Mouse (Mus musculus): Measurements from ENCODE around the gene Tssk6. TPM values are rescaled to one million over a fixed set of nuclear protein-coding genes. Genes with fewer than 3 reads are reported as not detected.

Gene Tssk6
- 3.0 and 3.5 TPM in 2 replicates for polyA plus RNA-seq (2015; fragmentation: Nextera tagmentation; extraction: Ambion mirVana)

DNA sequence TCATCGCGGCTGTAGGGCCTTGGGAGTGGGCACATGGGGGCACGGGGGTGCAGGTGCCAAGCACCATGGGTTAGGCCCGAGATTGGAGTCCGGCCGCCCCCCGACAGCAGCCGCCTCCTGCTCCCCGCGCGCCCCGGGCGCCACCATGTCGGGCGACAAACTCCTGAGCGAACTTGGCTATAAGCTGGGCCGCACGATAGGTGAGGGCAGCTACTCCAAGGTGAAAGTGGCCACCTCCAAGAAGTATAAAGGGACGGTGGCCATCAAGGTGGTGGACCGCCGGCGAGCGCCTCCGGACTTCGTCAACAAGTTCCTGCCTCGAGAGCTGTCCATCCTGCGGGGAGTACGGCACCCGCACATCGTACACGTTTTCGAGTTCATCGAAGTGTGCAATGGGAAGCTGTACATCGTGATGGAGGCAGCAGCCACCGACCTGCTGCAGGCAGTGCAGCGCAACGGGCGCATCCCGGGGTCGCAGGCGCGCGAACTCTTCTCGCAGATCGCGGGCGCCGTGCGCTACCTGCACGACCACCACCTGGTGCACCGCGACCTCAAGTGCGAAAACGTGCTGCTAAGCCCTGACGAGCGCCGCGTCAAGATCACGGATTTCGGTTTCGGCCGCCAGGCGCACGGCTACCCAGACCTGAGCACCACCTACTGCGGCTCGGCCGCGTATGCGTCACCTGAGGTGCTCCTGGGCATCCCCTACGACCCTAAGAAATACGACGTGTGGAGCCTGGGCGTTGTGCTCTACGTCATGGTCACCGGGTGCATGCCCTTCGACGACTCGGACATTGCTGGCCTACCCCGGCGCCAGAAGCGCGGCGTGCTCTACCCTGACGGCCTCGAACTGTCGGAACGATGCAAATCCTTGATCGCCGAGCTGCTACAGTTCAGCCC, at the start of gene Tssk6, which contains the start of the genes Ndufa13 and Yjefn3:
TSS of gene Tssk6 (plus strand) at position 22 of the 900 bp plus-strand sequence.
TSS of gene Ndufa13 (minus strand) at position 396 of the 900 bp plus-strand sequence.
TSS of gene Yjefn3 (minus strand) at position 550 of the 900 bp plus-strand sequence.
- H3K36me3 ChIP-seq (ENCODE audit: control insufficient read depth, insufficient read depth, low read length) = no peaks in the 10 kb centered on the region; the same call in none of the 2 replicates
- H3K4me2 ChIP-seq (ENCODE audit: low read length) = peak within 1 kb of the TSS; percentile 100
- H3K4me1 ChIP-seq (ENCODE audit: control insufficient read depth, insufficient read depth, low read length) = peaks cover 36% of the 10 kb centered on the region
- peak within 1 kb of the TSS; percentile 67 for H3K4me3 ChIP-seq (ENCODE audit: low read depth, low read length)
- peak within 1 kb of the TSS; percentile 89 for H3K27ac ChIP-seq (ENCODE audit: low read length)
- 4% methylated on average over 89 of the region's 89 CpGs for WGBS
- H3K9me3 ChIP-seq (replicated peaks; ENCODE audit: control insufficient read depth, low read length, poor library complexity, severe bottlenecking) = no peaks in the 10 kb centered on the region
- peak within 1 kb of the TSS; percentile 84 for H3K9ac ChIP-seq (ENCODE audit: low read depth, low read length)
- no peaks in the 10 kb centered on the region for H3K27me3 ChIP-seq (ENCODE audit: control insufficient read depth, insufficient read depth, low read depth, low read length)
- peak; percentile 52 for ATAC-seq

DNA sequence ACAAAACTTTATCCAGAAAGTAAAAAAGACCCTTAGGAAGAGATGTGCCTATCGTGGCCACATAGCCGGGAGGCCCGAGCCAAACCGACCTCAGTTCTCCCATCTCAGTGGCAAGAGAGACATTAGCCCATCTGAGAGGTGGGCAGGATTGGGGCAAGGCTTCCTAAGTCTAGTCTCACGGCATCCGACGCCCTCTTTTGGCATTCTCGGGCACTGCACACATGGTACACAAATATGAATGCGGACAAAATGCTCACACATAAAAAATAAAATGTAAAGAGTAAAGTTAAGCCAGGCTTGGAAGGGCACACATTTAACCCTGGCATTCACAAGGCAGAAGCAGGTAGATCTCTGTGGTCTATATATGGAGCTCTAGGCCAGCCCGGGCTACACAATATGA, 48.1 kb upstream of the Tssk6 start:
- H3K27me3 ChIP-seq (ENCODE audit: control insufficient read depth, insufficient read depth, low read depth, low read length) = no peaks in the 10 kb centered on the region
- H3K4me3 ChIP-seq (ENCODE audit: low read depth, low read length) = no peak overlapping the region
- WGBS = 94% methylated on average over 10 of the region's 10 CpGs
- H3K36me3 ChIP-seq (ENCODE audit: control insufficient read depth, insufficient read depth, low read length) = no peaks in the 10 kb centered on the region
- ATAC-seq = no peak
- H3K27ac ChIP-seq (ENCODE audit: low read length) = no peak overlapping the region
- no peaks in the 10 kb centered on the region for H3K4me1 ChIP-seq (ENCODE audit: control insufficient read depth, insufficient read depth, low read length)
- no peak overlapping the region for H3K9ac ChIP-seq (ENCODE audit: low read depth, low read length)
- H3K9me3 ChIP-seq (replicated peaks; ENCODE audit: control insufficient read depth, low read length, poor library complexity, severe bottlenecking) = no peaks in the 10 kb centered on the region
- no peak overlapping the region for H3K4me2 ChIP-seq (ENCODE audit: low read length)

- Histone ChIP-seq H3K9me3 (replicated peaks; ENCODE audit: control insufficient read depth, low read length, poor library complexity, severe bottlenecking) (no peaks in the 10 kb centered on the region), H3K4me3 (ENCODE audit: low read depth, low read length) (no peak overlapping the region), H3K4me2 (ENCODE audit: low read length) (no peak overlapping the region), H3K27ac (ENCODE audit: low read length) (no peak overlapping the region), H3K4me1 (ENCODE audit: control insufficient read depth, insufficient read depth, low read length) (no peaks in the 10 kb centered on the region), H3K9ac (ENCODE audit: low read depth, low read length) (no peak overlapping the region), H3K27me3 (ENCODE audit: control insufficient read depth, insufficient read depth, low read depth, low read length) (no peaks in the 10 kb centered on the region), H3K36me3 (ENCODE audit: control insufficient read depth, insufficient read depth, low read length) (peaks cover 6% of the 10 kb centered on the region)
- ATAC-seq = no peak
- 52% methylated on average over 4 of the region's 4 CpGs for WGBS
These were observed 41.2 kb upstream of the Tssk6 start for GRCm38 (mm10) chr8:69860807-69861206.

DNA sequence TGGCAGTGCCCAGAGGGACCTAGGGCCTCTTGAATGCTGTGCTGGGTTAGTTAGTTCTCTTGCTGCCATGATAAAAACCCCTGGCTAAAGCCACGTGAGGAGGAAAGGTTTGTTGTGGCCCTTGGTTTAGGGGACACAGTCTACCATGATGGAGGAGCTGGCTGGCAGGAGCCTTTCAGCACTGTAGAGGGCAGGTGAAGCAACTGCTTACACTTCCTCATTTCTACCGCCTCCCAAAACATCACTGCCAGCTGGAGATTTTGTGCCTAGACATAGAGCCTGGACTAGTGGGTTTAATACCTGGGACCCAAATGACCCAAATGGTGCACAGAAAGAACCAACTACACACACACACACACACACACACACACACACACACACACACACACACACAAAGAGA, 40.7 kb upstream of the Tssk6 start:
- no peak for ATAC-seq
- Histone ChIP-seq H3K4me3 (ENCODE audit: low read depth, low read length) (no peak overlapping the region), H3K4me2 (ENCODE audit: low read length) (no peak overlapping the region), H3K36me3 (ENCODE audit: control insufficient read depth, insufficient read depth, low read length) (peaks cover 6% of the 10 kb centered on the region), H3K27me3 (ENCODE audit: control insufficient read depth, insufficient read depth, low read depth, low read length) (no peaks in the 10 kb centered on the region), H3K4me1 (ENCODE audit: control insufficient read depth, insufficient read depth, low read length) (no peaks in the 10 kb centered on the region), H3K9ac (ENCODE audit: low read depth, low read length) (no peak overlapping the region), H3K9me3 (replicated peaks; ENCODE audit: control insufficient read depth, low read length, poor library complexity, severe bottlenecking) (no peaks in the 10 kb centered on the region), H3K27ac (ENCODE audit: low read length) (no peak overlapping the region)
- WGBS = 80% methylated on average over 2 of the region's 2 CpGs

- Histone ChIP-seq H3K27ac (ENCODE audit: low read length) (no peak overlapping the region), H3K4me1 (ENCODE audit: control insufficient read depth, insufficient read depth, low read length) (no peaks in the 10 kb centered on the region), H3K27me3 (ENCODE audit: control insufficient read depth, insufficient read depth, low read depth, low read length) (no peaks in the 10 kb centered on the region), H3K4me3 (ENCODE audit: low read depth, low read length) (no peak overlapping the region), H3K4me2 (ENCODE audit: low read length) (no peak overlapping the region), H3K9ac (ENCODE audit: low read depth, low read length) (no peak overlapping the region), H3K36me3 (ENCODE audit: control insufficient read depth, insufficient read depth, low read length) (peaks cover 6% of the 10 kb centered on the region), H3K9me3 (replicated peaks; ENCODE audit: control insufficient read depth, low read length, poor library complexity, severe bottlenecking) (no peaks in the 10 kb centered on the region)
- no peak for ATAC-seq
- WGBS = 92% methylated on average over 5 of the region's 5 CpGs
These were observed 38.5 kb upstream of the Tssk6 start for GRCm38 (mm10) chr8:69863387-69864020.

DNA sequence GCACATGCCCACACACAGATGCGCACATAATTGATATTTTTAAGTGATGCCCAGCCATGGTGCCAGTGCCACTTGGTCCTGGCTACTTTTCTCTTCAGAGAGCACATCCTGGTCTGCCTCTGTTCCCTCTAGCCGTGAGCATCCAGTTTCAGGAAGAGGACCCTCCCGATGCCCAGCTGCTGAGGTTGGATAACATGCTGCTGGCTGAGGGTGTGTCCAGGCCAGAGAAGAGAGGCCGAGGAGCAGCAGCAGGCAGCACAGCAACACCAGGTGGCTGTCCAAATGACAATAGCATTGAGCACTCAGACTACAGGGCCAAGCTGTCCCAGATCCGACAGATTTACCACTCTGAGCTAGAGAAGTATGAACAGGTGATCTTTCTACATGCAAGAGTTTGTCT, 37.8 kb upstream of the Tssk6 start:
- Histone ChIP-seq H3K36me3 (ENCODE audit: control insufficient read depth, insufficient read depth, low read length) (peaks cover 6% of the 10 kb centered on the region), H3K27ac (ENCODE audit: low read length) (no peak overlapping the region), H3K4me3 (ENCODE audit: low read depth, low read length) (no peak overlapping the region), H3K9me3 (replicated peaks; ENCODE audit: control insufficient read depth, low read length, poor library complexity, severe bottlenecking) (no peaks in the 10 kb centered on the region), H3K27me3 (ENCODE audit: control insufficient read depth, insufficient read depth, low read depth, low read length) (no peaks in the 10 kb centered on the region), H3K9ac (ENCODE audit: low read depth, low read length) (no peak overlapping the region), H3K4me1 (ENCODE audit: control insufficient read depth, insufficient read depth, low read length) (no peaks in the 10 kb centered on the region), H3K4me2 (ENCODE audit: low read length) (no peak overlapping the region)
- no peak for ATAC-seq
- 86% methylated on average over 5 of the region's 5 CpGs for WGBS

- Histone ChIP-seq H3K4me3 (ENCODE audit: low read depth, low read length) (no peak overlapping the region), H3K27me3 (ENCODE audit: control insufficient read depth, insufficient read depth, low read depth, low read length) (no peaks in the 10 kb centered on the region), H3K4me1 (ENCODE audit: control insufficient read depth, insufficient read depth, low read length) (no peaks in the 10 kb centered on the region), H3K9ac (ENCODE audit: low read depth, low read length) (no peak overlapping the region), H3K27ac (ENCODE audit: low read length) (no peak overlapping the region), H3K9me3 (replicated peaks; ENCODE audit: control insufficient read depth, low read length, poor library complexity, severe bottlenecking) (no peaks in the 10 kb centered on the region), H3K4me2 (ENCODE audit: low read length) (no peak overlapping the region), H3K36me3 (ENCODE audit: control insufficient read depth, insufficient read depth, low read length) (no peaks in the 10 kb centered on the region)
- ATAC-seq = no peak
- 87% methylated on average over 5 of the region's 5 CpGs for WGBS
These were observed 34.2 kb upstream of the Tssk6 start for GRCm38 (mm10) chr8:69867696-69868326.

GRCm38 (mm10) chr8:69870003-69870765, 31.8 kb upstream of the Tssk6 start:
- ATAC-seq = no peak
- 86% methylated on average over 11 of the region's 11 CpGs for WGBS

More at GRCm38 (mm10) chr8:69870003-69870765, 31.8 kb upstream of the Tssk6 start:
- Histone ChIP-seq H3K9me3 (replicated peaks; ENCODE audit: control insufficient read depth, low read length, poor library complexity, severe bottlenecking) (no peaks in the 10 kb centered on the region), H3K36me3 (ENCODE audit: control insufficient read depth, insufficient read depth, low read length) (no peaks in the 10 kb centered on the region), H3K27ac (ENCODE audit: low read length) (no peak overlapping the region), H3K4me3 (ENCODE audit: low read depth, low read length) (no peak overlapping the region), H3K4me1 (ENCODE audit: control insufficient read depth, insufficient read depth, low read length) (no peaks in the 10 kb centered on the region), H3K9ac (ENCODE audit: low read depth, low read length) (no peak overlapping the region), H3K27me3 (ENCODE audit: control insufficient read depth, insufficient read depth, low read depth, low read length) (no peaks in the 10 kb centered on the region), H3K4me2 (ENCODE audit: low read length) (no peak overlapping the region)

Data from midbrain, embryonic 16.5 days (tissue).